Mouse (Mus musculus) heart, embryonic 15.5 days (tissue): ENCODE results near the gene Plscr3. TPM values are rescaled to one million over a fixed set of nuclear protein-coding genes. Genes with fewer than 3 reads are reported as not detected.
"Not testable (repeated sequence)": the region's sequence is repeated elsewhere in the genome, so short reads cannot be mapped to it uniquely, and the experiment has no call there.

Experiments
- ATAC-seq: fragments of 200-750 bp; cut with Nextera tagmentation; replicated peaks from 2 replicates; pipeline ENCODE4 v1.8.0; 2017; ENCODE audit warnings: low read depth, moderate TSS enrichment; ENCODE audit not compliant: insufficient number of reproducible peaks, insufficient read depth, low FRiP score
- H3K27ac ChIP-seq: fragments of 300-500 bp; sonication (generic); 2 replicates; pipeline ENCODE4 v1.5.1; 2015; ENCODE audit warnings: mild to moderate bottlenecking, inconsistent platforms
- H3K27me3 ChIP-seq: fragments of 300-500 bp; sonication (generic); 2 replicates; pipeline ENCODE4 v1.6.1; 2015; ENCODE audit warnings: inconsistent platforms
- H3K36me3 ChIP-seq: fragments of 300-500 bp; sonication (generic); 2 replicates; pipeline ENCODE4 v1.6.1; 2015; ENCODE audit warnings: mild to moderate bottlenecking, inconsistent platforms
- H3K4me1 ChIP-seq: fragments of 300-500 bp; sonication (generic); replicated peaks from 2 replicates; pipeline ENCODE4 v1.6.1; 2015; ENCODE audit warnings: inconsistent platforms
- H3K4me2 ChIP-seq: fragments of 300-500 bp; sonication (generic); 2 replicates; pipeline ENCODE4 v1.6.1; 2015; ENCODE audit warnings: inconsistent platforms, mild to moderate bottlenecking, moderate library complexity
- H3K4me3 ChIP-seq: fragments of 300-500 bp; sonication (generic); 2 replicates; pipeline ENCODE4 v1.5.1; 2015; ENCODE audit warnings: mild to moderate bottlenecking, inconsistent platforms
- H3K9ac ChIP-seq: fragments of 300-500 bp; sonication (generic); 2 replicates; pipeline ENCODE4 v1.6.1; 2015; ENCODE audit warnings: mild to moderate bottlenecking, inconsistent platforms
- H3K9me3 ChIP-seq: fragments of 300-500 bp; sonication (generic); replicated peaks from 2 replicates; pipeline ENCODE4 v1.6.1; 2016; ENCODE audit warnings: inconsistent platforms
- WGBS: fragments of 180-500 bp; shearing (Covaris S2); methylation state at CpG from one replicate; pipeline ENCODE4 v1.1.7; 2015; ENCODE audit warnings: mixed read lengths; 5-methylcytosine and 5-hydroxymethylcytosine counted together
- polyA plus RNA-seq: library from polyadenylated mRNA; unstranded; fragments of >200 nt; fragmentation: Nextera tagmentation; extraction: Ambion mirVana; gene quantifications from 2 replicates; pipeline ENCODE4 v1.2.1, GENCODE M21; 2015

The Plscr3 gene
- polyA plus RNA-seq, 1 experiment from 2014 or later, result 68.5 TPM

DNA sequence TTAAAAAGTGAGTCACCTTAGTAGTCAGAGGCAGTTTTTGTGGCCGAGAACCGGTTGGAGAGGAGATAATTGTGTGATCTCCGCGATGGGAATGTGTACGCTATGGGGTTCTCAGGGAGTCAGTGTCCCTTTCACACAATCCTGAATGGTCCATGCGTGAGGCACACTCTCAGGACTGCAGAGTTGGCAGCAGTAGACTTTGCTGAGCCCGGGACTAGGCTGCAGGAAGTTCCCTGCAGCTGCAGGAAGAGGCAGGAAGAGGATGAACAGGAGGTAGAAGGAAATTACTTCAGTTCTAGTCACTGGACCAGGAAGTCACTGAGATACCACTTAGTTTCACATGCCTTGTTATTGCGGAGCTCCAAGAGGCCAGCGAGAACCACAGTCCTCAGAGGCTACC, 3.0 kb downstream of the Plscr3 start:
- Histone ChIP-seq H3K27ac (peak overlapping the region; percentile 53; the same call in 1 of the 2 replicates), H3K4me3 (no peak overlapping the region), H3K4me1 (peaks cover 40% of the 10 kb centered on the region), H3K36me3 (peaks cover 43% of the 10 kb centered on the region), H3K9ac (no peak overlapping the region), H3K27me3 (no peaks in the 10 kb centered on the region), H3K4me2 (no peak overlapping the region), H3K9me3 (no peaks in the 10 kb centered on the region)
- no peak for ATAC-seq
- WGBS, result 79% methylated on average over 9 of the region's 9 CpGs

- H3K9ac ChIP-seq, result no peak overlapping the region
- ATAC-seq, result no peak
- WGBS, result 92% methylated on average over 15 of the region's 15 CpGs
- peaks cover 43% of the 10 kb centered on the region for H3K36me3 ChIP-seq
- H3K27ac ChIP-seq, result no peak overlapping the region
- no peak overlapping the region for H3K4me2 ChIP-seq
- no peaks in the 10 kb centered on the region for H3K27me3 ChIP-seq
- H3K4me3 ChIP-seq, result no peak overlapping the region
- no peaks in the 10 kb centered on the region for H3K9me3 ChIP-seq
- peaks cover 41% of the 10 kb centered on the region for H3K4me1 ChIP-seq
Observed at GRCm38 (mm10) chr11:69849884-69850283, 3.7 kb downstream of the Plscr3 start.

- H3K4me1 ChIP-seq, result peaks cover 40% of the 10 kb centered on the region
- 75% methylated on average over 8 of the region's 8 CpGs for WGBS
- ATAC-seq, result no peak
- H3K4me2 ChIP-seq, result no peak overlapping the region
- H3K27ac ChIP-seq, result no peak overlapping the region
- no peaks in the 10 kb centered on the region for H3K9me3 ChIP-seq
- peaks cover 43% of the 10 kb centered on the region for H3K36me3 ChIP-seq
- H3K27me3 ChIP-seq, result no peaks in the 10 kb centered on the region
- H3K4me3 ChIP-seq, result no peak overlapping the region
- H3K9ac ChIP-seq, result no peak overlapping the region
Observed at GRCm38 (mm10) chr11:69850754-69851153, 4.6 kb downstream of the Plscr3 start.

DNA sequence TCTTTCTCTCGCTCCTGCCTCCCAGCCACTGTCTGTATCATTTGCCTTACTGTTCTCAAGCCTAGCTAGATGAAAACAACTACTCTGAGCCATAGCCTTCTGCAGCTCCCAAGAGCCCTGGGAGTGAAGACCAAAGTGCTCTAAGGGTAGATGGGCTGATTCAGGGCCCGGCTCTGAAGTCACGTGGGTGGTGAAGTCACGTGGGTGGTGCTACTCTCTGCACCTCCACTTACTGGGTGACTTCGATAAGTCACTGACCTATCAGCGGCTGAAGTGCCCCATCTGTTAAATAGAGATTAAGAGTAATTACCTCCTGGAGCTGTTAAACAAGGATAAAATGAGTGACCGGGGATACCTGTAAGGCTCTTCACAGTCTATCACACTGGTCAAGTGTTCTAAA, 7.8 kb downstream of the Plscr3 start:
- ATAC-seq, result peak; percentile 47; the same call in 1 of the 2 replicates
- WGBS, result 36% methylated on average over 7 of the region's 7 CpGs
- Histone ChIP-seq H3K9ac (no peak overlapping the region), H3K4me2 (no peak overlapping the region), H3K9me3 (no peaks in the 10 kb centered on the region), H3K27ac (no peak overlapping the region), H3K4me1 (peaks cover 25% of the 10 kb centered on the region), H3K27me3 (peaks cover 22% of the 10 kb centered on the region), H3K4me3 (no peak overlapping the region), H3K36me3 (peaks cover 33% of the 10 kb centered on the region)

- Histone ChIP-seq H3K27ac (no peak overlapping the region), H3K36me3 (peaks cover 26% of the 10 kb centered on the region), H3K4me3 (no peak overlapping the region), H3K27me3 (peaks cover 26% of the 10 kb centered on the region), H3K9me3 (no peaks in the 10 kb centered on the region), H3K9ac (no peak overlapping the region), H3K4me2 (no peak overlapping the region), H3K4me1 (peaks cover 25% of the 10 kb centered on the region)
- no peak for ATAC-seq
- WGBS, result 81% methylated on average over 10 of the region's 10 CpGs
Observed at GRCm38 (mm10) chr11:69854680-69855079, 8.5 kb downstream of the Plscr3 start.

- Histone ChIP-seq H3K27ac (no peak overlapping the region), H3K4me2 (no peak overlapping the region), H3K9ac (no peak overlapping the region), H3K27me3 (peaks cover 29% of the 10 kb centered on the region), H3K36me3 (peaks cover 20% of the 10 kb centered on the region), H3K4me3 (no peak overlapping the region), H3K9me3 (no peaks in the 10 kb centered on the region), H3K4me1 (peaks cover 24% of the 10 kb centered on the region)
- peak; percentile 45; the same call in 1 of the 2 replicates for ATAC-seq
- WGBS, result 20% methylated on average over 16 of the region's 16 CpGs
Observed at GRCm38 (mm10) chr11:69855347-69855746, 9.2 kb downstream of the Plscr3 start.

DNA sequence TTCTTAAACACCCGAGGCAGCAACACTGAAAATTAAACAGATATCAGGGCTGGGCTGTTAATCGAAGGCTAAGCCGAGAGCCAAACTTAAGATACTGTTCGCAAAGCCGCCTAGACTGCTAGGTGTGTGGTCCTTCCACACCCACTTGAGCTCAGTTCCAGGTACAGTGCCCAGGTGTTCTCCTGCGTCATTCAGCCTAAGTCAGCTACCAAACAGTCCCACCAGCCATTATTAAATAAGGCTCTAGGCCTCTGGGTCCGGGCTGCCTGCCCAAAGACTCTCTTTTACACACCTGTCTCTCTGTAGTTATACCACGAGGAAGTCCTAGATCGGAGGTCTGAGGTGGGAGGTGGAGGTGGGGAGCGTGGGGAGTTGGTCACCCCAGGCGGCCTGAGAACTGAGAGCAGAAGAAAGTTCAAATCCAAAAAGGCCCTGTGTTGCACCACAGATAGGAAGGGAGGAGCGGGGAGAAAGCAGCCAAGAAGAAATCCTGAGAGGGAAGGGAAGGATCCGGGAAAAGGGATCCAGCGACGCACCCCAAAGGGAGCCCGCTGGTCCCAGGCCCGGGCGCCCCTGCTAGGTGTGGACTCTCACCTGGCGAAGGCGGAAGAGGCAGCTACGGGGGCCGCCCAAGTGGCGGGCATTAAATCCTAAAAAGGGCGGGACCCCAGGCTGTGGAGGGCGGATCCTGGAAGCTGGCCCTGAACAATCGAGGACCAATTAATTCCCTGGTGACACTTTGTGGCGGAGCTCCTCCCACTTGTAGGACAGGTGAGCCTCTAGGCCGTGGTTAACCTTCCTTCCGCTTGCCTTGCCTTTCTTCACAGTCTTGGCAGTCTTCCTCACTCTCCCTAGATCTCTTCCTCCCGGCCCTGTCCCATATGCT, 12.2 kb downstream of the Plscr3 start, which contains the start of gene Tnk1:
Gene Tnk1, minus strand, starts transcription at position 618 of the 886 bp plus-strand sequence.
- H3K9me3 ChIP-seq, result no peaks in the 10 kb centered on the region
- WGBS, result 23% methylated on average over 30 of the region's 30 CpGs
- no peak within 1 kb of the TSS for H3K9ac ChIP-seq
- peaks cover 15% of the 10 kb centered on the region for H3K4me1 ChIP-seq
- H3K36me3 ChIP-seq, result no peaks in the 10 kb centered on the region
- peak within 1 kb of the TSS; percentile 19; the same call in 1 of the 2 replicates for H3K4me2 ChIP-seq
- no peak within 1 kb of the TSS for H3K27ac ChIP-seq
- peaks cover 29% of the 10 kb centered on the region for H3K27me3 ChIP-seq
- ATAC-seq, result no peak
- H3K4me3 ChIP-seq, result no peak within 1 kb of the TSS; the same call in 1 of the 2 replicates

GRCm38 (mm10) chr11:69863729-69864128, 17.6 kb downstream of the Plscr3 start:
- H3K4me1 ChIP-seq, H3K9me3 ChIP-seq, H3K36me3 ChIP-seq, ATAC-seq, H3K27ac ChIP-seq, H3K9ac ChIP-seq, H3K27me3 ChIP-seq, H3K4me3 ChIP-seq, H3K4me2 ChIP-seq: not testable (repeated sequence)
- 60% methylated on average over 3 of the region's 3 CpGs for WGBS

DNA sequence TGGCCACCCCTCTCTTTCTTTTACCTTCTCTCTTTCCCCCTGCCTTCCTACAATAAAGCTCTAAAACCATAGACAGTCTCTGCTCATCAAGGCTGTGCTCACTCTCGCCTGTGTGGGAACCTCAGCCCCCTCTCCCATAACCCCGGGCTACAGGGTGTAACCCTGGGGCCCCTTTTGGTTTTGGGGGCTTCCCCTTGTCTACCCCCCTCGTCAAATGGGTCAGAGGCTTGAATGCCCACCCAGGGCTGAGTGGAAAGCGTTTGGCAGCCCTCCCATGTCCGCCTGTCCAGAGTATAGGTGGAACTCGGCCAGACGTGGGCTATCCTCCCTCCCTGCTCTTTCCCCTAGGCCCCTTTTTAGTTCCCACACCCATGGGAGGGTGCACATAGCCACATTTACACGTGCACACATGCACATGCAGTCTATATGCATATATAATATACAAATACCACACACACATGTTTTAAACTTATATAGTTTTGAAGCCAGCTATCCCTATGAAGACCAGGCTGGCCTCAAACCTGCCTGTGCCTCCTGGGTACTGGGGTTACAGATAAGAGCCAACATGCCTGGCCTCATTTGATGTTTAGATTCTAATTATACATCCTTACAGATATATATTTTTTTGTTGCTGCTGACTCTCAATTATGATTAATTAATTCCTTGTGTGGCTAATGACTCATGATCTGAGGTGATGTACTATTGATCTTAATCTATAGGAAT, 18.1 kb downstream of the Plscr3 start:
- Histone ChIP-seq H3K9ac (no peak overlapping the region), H3K27me3 (peaks cover 3% of the 10 kb centered on the region), H3K27ac (peak overlapping the region; percentile 45; the same call in 1 of the 2 replicates), H3K4me2 (no peak overlapping the region), H3K4me1 (peaks cover 4% of the 10 kb centered on the region), H3K9me3 (no peaks in the 10 kb centered on the region), H3K4me3 (no peak overlapping the region), H3K36me3 (no peaks in the 10 kb centered on the region)
- ATAC-seq, result no peak; the same call in 1 of the 2 replicates
- WGBS, result 41% methylated on average over 8 of the region's 8 CpGs

DNA sequence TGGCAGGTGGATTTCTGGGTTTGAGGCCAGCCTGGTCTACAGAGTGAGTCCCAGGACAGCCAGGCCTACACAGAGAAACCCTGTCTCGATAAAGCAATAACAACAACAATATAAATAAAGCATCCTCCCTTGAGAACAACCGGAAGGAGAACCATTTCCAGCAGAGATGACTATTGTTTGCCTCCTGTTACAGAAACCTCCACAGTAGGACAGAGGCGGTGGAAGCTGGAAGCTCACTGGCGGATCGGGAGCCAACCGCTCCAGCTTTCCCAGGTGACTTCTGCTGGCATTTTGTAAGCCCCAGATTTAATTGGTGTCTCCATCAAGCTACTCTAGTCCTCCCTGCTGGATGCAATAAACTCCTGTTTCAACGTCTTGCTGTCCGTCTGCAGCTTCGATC, 19.4 kb downstream of the Plscr3 start:
- no peaks in the 10 kb centered on the region for H3K36me3 ChIP-seq
- no peak overlapping the region for H3K4me3 ChIP-seq
- H3K27me3 ChIP-seq, result no peaks in the 10 kb centered on the region
- no peak overlapping the region for H3K4me2 ChIP-seq
- peaks cover 4% of the 10 kb centered on the region for H3K4me1 ChIP-seq
- WGBS, result 87% methylated on average over 9 of the region's 9 CpGs
- H3K9me3 ChIP-seq, result no peaks in the 10 kb centered on the region
- H3K9ac ChIP-seq, result no peak overlapping the region
- ATAC-seq, result no peak
- no peak overlapping the region for H3K27ac ChIP-seq

GRCm38 (mm10) chr11:69867335-69867734, 21.2 kb downstream of the Plscr3 start:
- Histone ChIP-seq H3K36me3 (no peaks in the 10 kb centered on the region), H3K27ac (no peak overlapping the region), H3K4me2 (no peak overlapping the region), H3K9ac (no peak overlapping the region), H3K4me1 (peaks cover 4% of the 10 kb centered on the region), H3K9me3 (no peaks in the 10 kb centered on the region), H3K4me3 (no peak overlapping the region), H3K27me3 (no peaks in the 10 kb centered on the region)
- 45% methylated on average over 9 of the region's 9 CpGs for WGBS
- 0 out of 2 replicates have a peak, but pooled peaks have one; percentile 14 for ATAC-seq
